Mouse (Mus musculus): ENCODE measurements around the gene Cadps2. TPM values are rescaled to one million over a fixed set of nuclear protein-coding genes. Genes with fewer than 3 reads are reported as not detected.

Gene Cadps2
- polyA plus RNA-seq, 1 experiment from 2014 or later: 3.2 TPM

DNA sequence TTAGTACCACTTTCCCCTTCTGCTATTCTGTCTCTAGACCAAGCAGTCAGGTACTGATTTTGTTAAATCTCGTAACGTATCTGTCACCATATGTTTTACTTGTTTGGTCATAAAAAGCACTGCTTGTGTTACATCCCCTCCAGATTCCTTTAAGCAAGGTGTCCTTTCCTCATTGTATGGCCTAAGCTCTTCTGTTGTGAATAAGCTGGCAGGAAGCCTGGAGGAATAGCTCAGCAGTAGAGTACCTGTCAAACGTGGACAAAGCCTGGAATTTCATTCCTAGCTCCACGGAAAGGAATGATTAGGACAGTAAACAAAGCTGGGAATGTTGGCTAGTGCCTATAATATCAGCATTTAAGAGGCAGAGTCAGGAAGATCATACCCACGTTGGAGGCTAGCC is 340.6 kb downstream of the Cadps2 start:
- Histone ChIP-seq H3K36me3 (no peaks in the 10 kb centered on the region), H3K4me3 (no peak overlapping the region), H3K4me2 (replicated peaks) (no peak overlapping the region), H3K27me3 (no peaks in the 10 kb centered on the region), H3K9me3 (no peaks in the 10 kb centered on the region), H3K27ac (replicated peaks) (no peak overlapping the region), H3K4me1 (no peaks in the 10 kb centered on the region), H3K9ac (replicated peaks) (no peak overlapping the region)
- ATAC-seq (ENCODE audit: low FRiP score, low read depth): no peak
- 59% methylated on average over 5 of the region's 5 CpGs for WGBS

DNA sequence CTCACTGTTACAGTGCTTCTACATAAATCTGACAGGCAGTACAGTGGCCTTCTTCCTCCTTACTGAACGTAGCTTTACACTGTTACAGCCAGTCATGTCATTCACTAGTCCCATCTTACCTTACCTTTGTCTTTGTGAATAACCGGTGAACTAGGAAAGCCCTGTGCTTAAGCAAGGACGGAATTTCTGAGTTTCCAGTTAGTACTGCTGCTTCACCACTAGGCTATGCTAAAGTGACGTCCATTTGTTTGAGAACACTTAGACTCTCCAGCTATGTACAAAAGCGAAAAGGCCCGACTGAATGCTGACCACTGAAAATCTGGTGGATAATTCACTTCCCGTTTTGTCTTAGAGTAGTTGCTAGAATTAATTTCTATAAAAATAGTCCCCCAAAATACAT is 347.4 kb downstream of the Cadps2 start:
- no peak overlapping the region for H3K4me2 ChIP-seq (replicated peaks)
- 36% methylated on average over 7 of the region's 7 CpGs for WGBS

DNA sequence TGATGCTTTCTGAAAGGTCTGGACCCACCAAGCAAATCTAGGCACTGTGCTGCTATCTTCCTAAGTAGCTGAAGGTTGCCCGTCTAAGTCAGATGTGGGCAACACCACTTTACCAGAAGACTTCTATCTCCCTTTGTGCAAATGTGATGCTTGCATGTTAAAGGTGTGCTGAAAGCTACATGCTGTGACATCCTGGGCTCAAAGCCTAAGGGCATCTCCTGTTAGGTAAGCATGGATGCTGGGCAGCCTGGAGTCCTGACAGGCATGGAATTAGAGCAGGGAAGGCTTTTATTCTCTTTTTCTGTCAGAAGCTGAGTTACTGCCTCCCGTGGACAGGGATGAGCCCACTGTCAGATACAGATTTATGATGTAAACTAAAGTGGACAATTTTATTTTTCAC is 348.8 kb downstream of the Cadps2 start:
- H3K27me3 ChIP-seq: no peaks in the 10 kb centered on the region
- H3K4me1 ChIP-seq: no peaks in the 10 kb centered on the region
- no peak overlapping the region for H3K4me3 ChIP-seq
- no peak overlapping the region for H3K9ac ChIP-seq (replicated peaks)
- no peak overlapping the region for H3K27ac ChIP-seq (replicated peaks)
- no peaks in the 10 kb centered on the region for H3K36me3 ChIP-seq
- WGBS: 83% methylated on average over 2 of the region's 2 CpGs
- H3K9me3 ChIP-seq: no peaks in the 10 kb centered on the region
- H3K4me2 ChIP-seq (replicated peaks): no peak overlapping the region
- no peak for ATAC-seq (ENCODE audit: low FRiP score, low read depth)

More for the DNA sequence above, 347.4 kb downstream of the Cadps2 start:
- Histone ChIP-seq H3K9me3 (no peaks in the 10 kb centered on the region), H3K4me1 (no peaks in the 10 kb centered on the region), H3K9ac (replicated peaks) (no peak overlapping the region), H3K27me3 (no peaks in the 10 kb centered on the region), H3K4me3 (no peak overlapping the region), H3K36me3 (no peaks in the 10 kb centered on the region), H3K27ac (replicated peaks) (no peak overlapping the region)
- ATAC-seq (ENCODE audit: low FRiP score, low read depth): 0 out of 2 replicates have a peak, but pooled peaks have one; percentile 75

DNA sequence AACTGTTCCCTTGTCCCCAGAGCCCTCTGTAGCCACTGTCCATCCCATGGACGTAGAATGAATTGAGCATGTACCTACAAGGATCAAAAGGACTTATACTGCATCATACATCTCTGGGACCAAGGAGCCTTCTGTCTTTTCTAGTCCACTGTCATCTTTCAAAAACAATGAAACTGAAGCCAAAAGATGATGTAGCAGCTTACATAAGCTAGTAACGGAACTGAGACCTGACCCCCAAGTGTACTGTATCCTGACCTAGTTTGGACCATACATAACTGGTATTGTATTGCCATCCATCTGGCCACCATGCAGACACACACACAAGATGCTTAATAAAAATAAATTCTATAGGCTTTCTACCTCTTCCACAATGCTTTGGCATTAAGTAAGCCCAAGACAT is 350.2 kb downstream of the Cadps2 start:
- 79% methylated on average over 2 of the region's 2 CpGs for WGBS
- Histone ChIP-seq H3K27ac (replicated peaks) (no peak overlapping the region), H3K9me3 (no peaks in the 10 kb centered on the region), H3K27me3 (no peaks in the 10 kb centered on the region), H3K4me3 (no peak overlapping the region), H3K9ac (replicated peaks) (no peak overlapping the region), H3K4me2 (replicated peaks) (no peak overlapping the region), H3K4me1 (no peaks in the 10 kb centered on the region), H3K36me3 (no peaks in the 10 kb centered on the region)
- no peak for ATAC-seq (ENCODE audit: low FRiP score, low read depth)

DNA sequence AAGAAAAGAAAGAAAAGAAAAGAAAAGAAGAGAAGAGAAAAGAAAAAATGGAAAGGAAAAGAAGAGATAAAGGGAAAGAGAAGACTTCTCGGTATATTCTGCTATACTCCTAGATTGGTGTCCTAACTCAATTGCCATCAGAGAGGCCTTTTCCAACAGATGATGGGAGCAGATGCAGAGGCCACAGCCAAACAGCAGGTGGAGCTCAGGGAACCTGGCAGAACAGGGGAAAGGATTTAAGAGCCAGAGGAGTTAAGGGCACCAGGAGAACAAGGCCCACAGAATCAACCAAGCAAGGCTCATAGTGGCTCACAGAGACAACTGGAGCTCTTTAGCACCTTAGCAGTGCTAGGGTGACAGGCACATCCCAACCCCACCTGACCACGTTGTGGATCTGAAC is 366.5 kb downstream of the Cadps2 start:
- no peak overlapping the region for H3K9ac ChIP-seq (replicated peaks)
- no peak for ATAC-seq (ENCODE audit: low FRiP score, low read depth)

DNA sequence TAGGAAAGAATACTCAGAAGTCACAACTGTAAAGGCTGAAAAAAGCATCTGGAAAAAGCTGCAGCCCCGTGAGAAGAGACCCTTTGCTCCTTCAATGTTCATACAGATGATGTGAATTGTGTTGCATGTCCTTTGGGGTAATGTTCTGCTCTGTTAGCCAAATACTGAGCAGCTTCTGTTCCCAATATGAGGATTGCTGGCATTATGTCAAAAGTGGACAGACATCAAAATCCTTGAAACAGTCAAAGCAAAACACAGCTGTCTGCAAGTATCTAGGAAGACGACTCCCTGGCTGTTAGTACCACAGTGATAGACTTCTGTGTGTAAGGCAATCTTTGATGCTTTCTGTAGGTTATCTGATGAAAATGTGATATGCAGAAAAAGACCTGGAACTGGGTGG is 367.4 kb downstream of the Cadps2 start:
- H3K27me3 ChIP-seq: no peaks in the 10 kb centered on the region
- WGBS: 74% methylated on average over 2 of the region's 2 CpGs
- H3K27ac ChIP-seq (replicated peaks): no peak overlapping the region
- H3K4me2 ChIP-seq (replicated peaks): no peak overlapping the region
- no peak for ATAC-seq (ENCODE audit: low FRiP score, low read depth)
- no peaks in the 10 kb centered on the region for H3K9me3 ChIP-seq
- no peaks in the 10 kb centered on the region for H3K36me3 ChIP-seq
- H3K4me3 ChIP-seq: no peak overlapping the region
- no peak overlapping the region for H3K9ac ChIP-seq (replicated peaks)
- no peaks in the 10 kb centered on the region for H3K4me1 ChIP-seq

More for the DNA sequence above, 366.5 kb downstream of the Cadps2 start:
- H3K4me2 ChIP-seq (replicated peaks): no peak overlapping the region
- WGBS: 69% methylated on average over 2 of the region's 2 CpGs
- H3K27me3 ChIP-seq: no peaks in the 10 kb centered on the region
- H3K36me3 ChIP-seq: no peaks in the 10 kb centered on the region
- no peak overlapping the region for H3K4me3 ChIP-seq
- H3K9me3 ChIP-seq: no peaks in the 10 kb centered on the region
- no peak overlapping the region for H3K27ac ChIP-seq (replicated peaks)
- H3K4me1 ChIP-seq: no peaks in the 10 kb centered on the region

DNA sequence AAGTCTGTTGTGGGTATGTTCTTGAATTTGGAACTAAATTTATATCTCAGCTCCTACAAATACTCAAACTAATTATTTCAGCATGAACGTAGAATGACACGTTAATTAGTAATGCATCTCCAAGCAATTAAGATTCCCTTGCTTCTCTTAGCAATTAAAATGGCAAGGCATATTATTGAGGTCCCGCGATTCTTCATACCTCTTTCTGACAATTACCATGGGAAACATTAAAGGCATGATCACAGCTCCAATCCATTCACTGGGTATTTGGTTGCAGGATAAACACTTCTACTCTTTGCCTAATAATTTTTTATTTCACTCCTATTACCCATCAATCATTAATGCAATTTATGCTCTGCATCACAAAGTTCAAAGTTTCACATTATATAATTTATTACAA is 371.3 kb downstream of the Cadps2 start:
- Histone ChIP-seq H3K36me3 (no peaks in the 10 kb centered on the region), H3K27me3 (no peaks in the 10 kb centered on the region), H3K9ac (replicated peaks) (no peak overlapping the region), H3K4me3 (no peak overlapping the region), H3K4me1 (no peaks in the 10 kb centered on the region), H3K27ac (replicated peaks) (no peak overlapping the region), H3K9me3 (no peaks in the 10 kb centered on the region), H3K4me2 (replicated peaks) (no peak overlapping the region)
- no peak for ATAC-seq (ENCODE audit: low FRiP score, low read depth)
- 84% methylated on average over 4 of the region's 4 CpGs for WGBS

DNA sequence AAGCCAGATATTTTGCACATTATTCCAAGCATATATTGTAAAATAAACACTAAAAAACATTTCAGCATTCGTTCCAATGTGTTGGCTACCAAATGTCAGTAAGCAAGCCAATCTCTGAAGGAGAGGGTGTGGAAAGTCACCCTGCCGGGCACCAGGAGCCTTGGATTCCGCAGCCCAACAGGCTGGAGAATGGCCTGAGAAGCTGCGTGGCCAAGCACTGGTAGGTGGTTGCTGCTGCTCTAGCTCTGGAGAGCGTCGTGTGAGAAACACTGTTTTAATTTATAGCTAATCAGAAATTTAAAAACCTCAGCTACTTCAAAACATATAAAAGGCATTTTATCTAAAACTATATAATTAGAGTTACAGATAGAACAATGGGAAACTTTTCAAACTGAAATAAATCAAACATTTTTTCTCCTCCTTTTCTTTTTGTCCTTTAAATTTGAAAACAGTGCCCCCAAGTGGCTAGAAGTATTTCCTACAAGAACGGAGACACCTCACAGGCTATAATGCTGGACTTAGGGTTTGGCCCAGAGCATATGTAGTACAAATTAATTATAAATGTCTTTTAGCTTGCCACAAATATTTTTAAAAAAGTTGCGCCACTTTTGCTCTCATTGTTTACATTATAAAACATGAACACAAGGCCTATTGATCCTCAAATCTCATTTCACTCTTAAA is 376.5 kb downstream of the Cadps2 start:
- H3K4me1 ChIP-seq: no peaks in the 10 kb centered on the region
- H3K4me2 ChIP-seq (replicated peaks): no peak overlapping the region
- H3K9me3 ChIP-seq: no peaks in the 10 kb centered on the region
- no peak overlapping the region for H3K9ac ChIP-seq (replicated peaks)
- peaks cover 7% of the 10 kb centered on the region; the same call in 1 of the 2 replicates for H3K27me3 ChIP-seq
- no peak overlapping the region for H3K27ac ChIP-seq (replicated peaks)
- ATAC-seq (ENCODE audit: low FRiP score, low read depth): peak; percentile 75; the same call in 1 of the 2 replicates
- 21% methylated on average over 8 of the region's 8 CpGs for WGBS
- no peaks in the 10 kb centered on the region for H3K36me3 ChIP-seq
- no peak overlapping the region for H3K4me3 ChIP-seq

DNA sequence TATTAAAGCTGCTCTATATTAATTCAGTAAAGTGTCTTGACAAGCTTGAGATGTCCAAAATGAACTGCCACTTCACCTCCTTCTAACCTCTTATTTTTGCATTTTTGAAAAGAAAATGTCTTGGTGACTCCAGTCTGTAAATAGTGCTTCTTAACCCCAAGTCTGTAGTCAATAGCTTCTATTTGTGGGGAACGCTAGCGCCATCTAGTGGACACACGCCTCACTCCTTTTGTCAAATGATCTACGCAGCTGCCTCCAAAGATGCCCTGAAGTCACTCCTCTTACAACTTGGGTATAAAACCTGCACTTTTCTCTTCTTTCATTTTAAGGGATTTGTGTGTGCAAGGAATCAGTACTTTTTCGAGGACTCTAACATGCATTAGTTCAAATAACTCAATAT is 381.5 kb downstream of the Cadps2 start:
- peak; percentile 70; the same call in 1 of the 2 replicates for ATAC-seq (ENCODE audit: low FRiP score, low read depth)
- Histone ChIP-seq H3K9ac (replicated peaks) (no peak overlapping the region), H3K36me3 (no peaks in the 10 kb centered on the region), H3K27me3 (peaks cover 11% of the 10 kb centered on the region; the same call in 1 of the 2 replicates), H3K4me2 (replicated peaks) (no peak overlapping the region), H3K9me3 (no peaks in the 10 kb centered on the region), H3K4me3 (no peak overlapping the region), H3K4me1 (no peaks in the 10 kb centered on the region), H3K27ac (replicated peaks) (no peak overlapping the region)
- 5% methylated on average over 5 of the region's 5 CpGs for WGBS

DNA sequence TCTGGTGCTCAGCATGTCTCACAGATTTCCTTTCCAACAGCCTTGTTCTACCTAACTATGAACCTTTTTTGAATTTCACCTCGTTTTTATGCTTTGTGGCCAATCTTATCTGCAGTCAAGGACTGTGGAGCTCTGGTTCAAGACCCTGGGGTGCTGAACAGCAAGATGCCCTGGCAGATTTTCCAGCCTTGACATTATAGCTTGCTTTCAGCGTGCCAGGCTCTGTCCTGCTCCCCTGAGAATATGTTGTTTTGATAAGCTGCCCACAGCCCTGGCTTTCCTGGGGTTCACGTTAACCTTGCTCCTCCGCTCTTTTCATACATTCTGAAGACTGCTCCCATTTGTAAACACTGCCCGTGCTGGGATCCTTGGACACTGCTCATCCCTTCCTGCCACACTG is 385.3 kb downstream of the Cadps2 start:
- peaks cover 3% of the 10 kb centered on the region; the same call in 1 of the 2 replicates for H3K4me1 ChIP-seq
- no peak overlapping the region for H3K27ac ChIP-seq (replicated peaks)
- no peak overlapping the region for H3K4me2 ChIP-seq (replicated peaks)
- no peaks in the 10 kb centered on the region for H3K9me3 ChIP-seq
- no peak for ATAC-seq (ENCODE audit: low FRiP score, low read depth)
- H3K36me3 ChIP-seq: no peaks in the 10 kb centered on the region
- 61% methylated on average over 5 of the region's 5 CpGs for WGBS
- 0 out of 2 replicates have a peak, but pooled peaks cover 5% of the 10 kb centered on the region for H3K27me3 ChIP-seq
- no peak overlapping the region for H3K4me3 ChIP-seq
- no peak overlapping the region for H3K9ac ChIP-seq (replicated peaks)

DNA sequence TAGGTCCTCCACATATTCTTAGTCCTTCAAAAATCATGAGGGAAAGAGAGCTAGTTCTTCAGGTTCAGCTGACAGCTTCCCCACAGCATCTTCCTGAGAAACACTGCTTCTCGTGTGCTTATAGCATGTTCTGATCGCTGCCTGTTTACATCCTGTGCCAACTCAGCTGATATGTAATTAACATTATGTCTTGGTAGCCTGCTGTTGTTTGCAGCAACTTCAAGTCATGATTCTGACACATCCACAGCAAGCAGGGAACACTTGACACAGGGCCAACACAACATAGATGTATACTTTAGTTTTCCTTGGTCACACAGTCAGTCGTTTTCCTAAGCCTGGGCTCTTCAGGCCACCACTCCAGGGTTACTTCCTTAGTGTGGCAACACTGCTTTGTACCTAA is 399.3 kb downstream of the Cadps2 start:
- no peak overlapping the region for H3K27ac ChIP-seq (replicated peaks)
- H3K9me3 ChIP-seq: no peaks in the 10 kb centered on the region
- no peaks in the 10 kb centered on the region for H3K4me1 ChIP-seq
- no peak overlapping the region for H3K4me2 ChIP-seq (replicated peaks)
- H3K9ac ChIP-seq (replicated peaks): no peak overlapping the region
- H3K27me3 ChIP-seq: no peaks in the 10 kb centered on the region
- no peaks in the 10 kb centered on the region for H3K36me3 ChIP-seq
- H3K4me3 ChIP-seq: no peak overlapping the region
- no peak for ATAC-seq (ENCODE audit: low FRiP score, low read depth)
- WGBS: 77% methylated on average over 3 of the region's 3 CpGs

DNA sequence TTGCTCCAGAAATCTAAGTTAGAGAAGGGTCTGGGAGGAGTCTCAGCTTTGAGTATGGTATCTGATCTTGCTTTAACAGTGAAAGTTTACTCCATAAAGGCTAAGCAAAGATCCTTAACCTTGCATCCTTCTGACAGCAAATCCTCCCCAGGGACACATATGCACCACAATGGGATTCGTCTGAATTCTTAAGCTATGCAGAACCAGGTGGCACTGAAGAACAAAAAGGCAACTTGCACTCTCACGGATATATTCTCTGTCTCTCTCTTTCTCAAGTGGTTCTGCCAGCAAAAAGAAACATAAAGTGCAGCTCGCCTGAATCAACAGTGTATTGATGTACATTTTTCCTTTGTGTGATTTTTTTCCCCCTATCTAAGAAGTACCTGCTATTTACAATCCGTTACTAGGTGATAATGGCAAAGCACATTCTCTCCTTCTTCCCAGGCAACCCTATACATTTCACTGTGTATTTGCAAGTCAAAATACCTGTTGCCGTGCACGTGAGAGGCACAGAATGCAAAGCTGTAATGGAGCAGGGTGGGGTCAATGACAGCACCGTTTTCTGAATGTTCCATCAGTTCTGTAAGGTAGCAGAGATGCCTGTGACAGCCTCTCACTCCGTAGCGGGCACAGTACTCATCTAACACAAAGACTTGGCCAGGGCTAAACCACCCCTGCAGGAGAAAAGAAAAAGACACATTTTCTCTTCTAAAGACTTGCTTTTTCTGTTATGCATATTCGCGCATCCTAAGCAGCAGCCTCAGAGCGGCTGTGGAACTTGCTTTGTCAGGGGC is 428.8 kb downstream of the Cadps2 start:
- Histone ChIP-seq H3K4me3 (peak overlapping the region; percentile 7; the same call in 1 of the 2 replicates), H3K36me3 (no peaks in the 10 kb centered on the region), H3K9me3 (no peaks in the 10 kb centered on the region), H3K27ac (replicated peaks) (no peak overlapping the region), H3K4me1 (peaks cover 14% of the 10 kb centered on the region), H3K9ac (replicated peaks) (no peak overlapping the region), H3K4me2 (replicated peaks) (peak overlapping the region; percentile 43), H3K27me3 (peaks cover 12% of the 10 kb centered on the region)
- WGBS: 4% methylated on average over 12 of the region's 12 CpGs
- ATAC-seq (ENCODE audit: low FRiP score, low read depth): no peak
